In the genomic region with DNA sequence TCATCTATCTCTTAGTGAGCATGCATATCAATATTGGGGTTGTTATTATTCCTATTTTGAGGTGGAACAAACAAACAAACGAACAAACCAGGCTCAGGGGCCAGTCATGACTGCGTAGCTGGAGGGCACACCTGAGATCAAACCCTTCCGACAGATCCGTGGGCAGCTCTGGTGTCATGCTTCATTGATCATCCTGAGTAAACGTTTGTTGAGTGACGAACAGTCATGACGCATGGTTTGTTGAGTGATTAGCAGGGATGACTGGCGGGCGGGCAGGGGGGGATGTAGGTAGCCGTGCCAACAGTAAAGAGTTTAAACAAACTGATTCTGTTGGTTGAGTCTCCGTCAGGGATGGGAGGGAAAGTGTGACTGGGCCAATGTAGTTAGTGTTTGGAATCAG, we compare ENCODE assay signal across 28 mouse cellular contexts. TPM values are rescaled to one million over a fixed set of nuclear protein-coding genes. Genes with fewer than 3 reads are reported as not detected.
A peak's percentile ranks its signal among the peaks of the same experiment; 100 is the strongest.
DNase-seq lines count a peak whose midpoint lies in the region; ATAC-seq and TF ChIP-seq lines count a peak whose summit lies in the region.
"Had no signal": no experiment of that assay in that cellular context is flagged by ENCODE, and none has a peak within 500 bp of the region (broad histone marks: within the 10 kb centered on the region; RNA-seq: fewer than 3 reads in every experiment).

No protein-coding gene starts in this region.

- no peaks in the 10 kb centered on the region for H3K36me3 ChIP-seq in liver, adult 2 months (ENCODE audit: control insufficient read depth, insufficient read depth, low read length)
- no peaks in the 10 kb centered on the region for H3K36me3 ChIP-seq in liver, embryonic 12.5 days
- no peaks in the 10 kb centered on the region for H3K36me3 ChIP-seq in midbrain, embryonic 11.5 days (ENCODE audit: control insufficient read depth, insufficient read depth, low read length)
- no peaks in the 10 kb centered on the region for H3K36me3 ChIP-seq in midbrain, embryonic 15.5 days (replicated peaks)
- no peaks in the 10 kb centered on the region for H3K36me3 ChIP-seq in stomach, postnatal 0 days (ENCODE audit: control insufficient read depth, insufficient read depth, low read length)
- H3K36me3 ChIP-seq: embryonic facial prominence, embryonic 13.5 days; embryonic facial prominence, embryonic 15.5 days; forebrain, embryonic 10.5 days; forebrain, embryonic 12.5 days; G1E had no signal

- H3K9ac ChIP-seq in liver, adult 2 months (ENCODE audit: low read depth, low read length), result no peak overlapping the region
- H3K9ac ChIP-seq in liver, embryonic 12.5 days, result no peak overlapping the region
- H3K9ac ChIP-seq in midbrain, embryonic 11.5 days (ENCODE audit: low read length), result no peak overlapping the region
- no peak overlapping the region for H3K9ac ChIP-seq in midbrain, embryonic 15.5 days
- no peak overlapping the region for H3K9ac ChIP-seq in stomach, postnatal 0 days (ENCODE audit: low read length)
- H3K9ac ChIP-seq: embryonic facial prominence, embryonic 13.5 days; embryonic facial prominence, embryonic 15.5 days; forebrain, embryonic 12.5 days had no signal

- H3K27me3 ChIP-seq in liver, adult 2 months (ENCODE audit: control insufficient read depth, insufficient read depth, low read length), result no peaks in the 10 kb centered on the region
- H3K27me3 ChIP-seq in liver, embryonic 12.5 days (replicated peaks), result peaks cover 30% of the 10 kb centered on the region
- no peaks in the 10 kb centered on the region for H3K27me3 ChIP-seq in midbrain, embryonic 11.5 days (ENCODE audit: control insufficient read depth, insufficient read depth, low read length)
- H3K27me3 ChIP-seq in midbrain, embryonic 15.5 days (replicated peaks), result no peaks in the 10 kb centered on the region
- H3K27me3 ChIP-seq in stomach, postnatal 0 days (ENCODE audit: control insufficient read depth, insufficient read depth, low read length), result no peaks in the 10 kb centered on the region
- H3K27me3 ChIP-seq: Patski had no signal

- no peak for TF ChIP-seq EP300 in stomach, postnatal 0 days (optimal IDR thresholded peaks at IDR 0.05)

- DNase-seq in liver, adult 2 months (ENCODE audit: extremely low read depth, low read depth, low spot score), result peak; percentile 46
- DNase-seq in midbrain, embryonic 11.5 days (ENCODE audit: low spot score, missing footprints), result peak; percentile 60
- no peak for DNase-seq in stomach, postnatal 0 days (ENCODE audit: low spot score)
- DNase-seq in right cerebral cortex, adult 18-20 months, result no peak
- DNase-seq: adrenal gland, adult 2 months; adrenal gland, postnatal 10 days; adrenal gland, postnatal 25 days; B cell, adult 2 months; cerebellum, adult 11 months; cerebellum, adult 18-20 months; cerebellum, adult 8-10 months; cerebellum, adult 9-11 months; cerebellum, postnatal 14 days; cerebellum, postnatal 36 days; embryo, embryonic 11 days had no signal

- TF ChIP-seq CTCF in liver, adult 2 months (IDR thresholded peaks at IDR 0.05; ENCODE audit: low read depth, low read length), result no peak
- no peak for TF ChIP-seq CTCF in stomach, postnatal 0 days (IDR thresholded peaks at IDR 0.05; ENCODE audit: low read depth)

- H3K9me3 ChIP-seq in liver, embryonic 12.5 days (replicated peaks), result no peaks in the 10 kb centered on the region
- no peaks in the 10 kb centered on the region for H3K9me3 ChIP-seq in midbrain, embryonic 11.5 days (ENCODE audit: control insufficient read depth, low read length)
- no peaks in the 10 kb centered on the region for H3K9me3 ChIP-seq in midbrain, embryonic 15.5 days
- H3K9me3 ChIP-seq in stomach, postnatal 0 days (ENCODE audit: control insufficient read depth, low read length), result no peaks in the 10 kb centered on the region
- H3K9me3 ChIP-seq: embryonic facial prominence, embryonic 13.5 days; embryonic facial prominence, embryonic 15.5 days; forebrain, embryonic 10.5 days; forebrain, embryonic 12.5 days had no signal

- no peaks in the 10 kb centered on the region for H3K79me2 ChIP-seq in liver, adult 2 months (ENCODE audit: control insufficient read depth, insufficient read depth, low read length)

- H3K4me2 ChIP-seq in liver, embryonic 12.5 days, result no peak overlapping the region
- no peak overlapping the region for H3K4me2 ChIP-seq in midbrain, embryonic 11.5 days
- no peak overlapping the region for H3K4me2 ChIP-seq in midbrain, embryonic 15.5 days
- H3K4me2 ChIP-seq in stomach, postnatal 0 days (replicated peaks; ENCODE audit: low read depth), result no peak overlapping the region
- H3K4me2 ChIP-seq: embryonic facial prominence, embryonic 13.5 days; embryonic facial prominence, embryonic 15.5 days; forebrain, embryonic 12.5 days had no signal

- no peaks in the 10 kb centered on the region; the same call in 1 of the 2 replicates for H3K4me1 ChIP-seq in liver, adult 2 months (ENCODE audit: control insufficient read depth, insufficient read depth, low read length)
- no peaks in the 10 kb centered on the region for H3K4me1 ChIP-seq in liver, embryonic 12.5 days
- peaks cover 7% of the 10 kb centered on the region for H3K4me1 ChIP-seq in midbrain, embryonic 11.5 days (ENCODE audit: control insufficient read depth, insufficient read depth, low read length)
- peaks cover 24% of the 10 kb centered on the region for H3K4me1 ChIP-seq in midbrain, embryonic 15.5 days
- H3K4me1 ChIP-seq in stomach, postnatal 0 days (replicated peaks; ENCODE audit: control insufficient read depth, insufficient read depth), result no peaks in the 10 kb centered on the region

- no peak for ATAC-seq in liver, embryonic 12.5 days
- no peak for ATAC-seq in midbrain, embryonic 11.5 days (ENCODE audit: low FRiP score)
- ATAC-seq in midbrain, embryonic 15.5 days (replicated peaks), result no peak
- peak; percentile 34; the same call in 1 of the 2 replicates for ATAC-seq in stomach, postnatal 0 days (ENCODE audit: low FRiP score, low TSS enrichment)
- ATAC-seq: CD4-positive, CD25-positive, alpha-beta regulatory T cell, adult 4 months; forebrain, embryonic 14.5 days; forebrain, embryonic 16.5 days; Patski had no signal

- 22% methylated on average over 11 of the region's 11 CpGs for WGBS in liver, adult 2 months
- WGBS in liver, embryonic 12.5 days (ENCODE audit: insufficient replicate concordance), result 67% methylated on average over 11 of the region's 11 CpGs
- 63% methylated on average over 11 of the region's 11 CpGs for WGBS in midbrain, embryonic 11.5 days
- 60% methylated on average over 11 of the region's 11 CpGs for WGBS in midbrain, embryonic 15.5 days
- WGBS in stomach, postnatal 0 days, result 36% methylated on average over 11 of the region's 11 CpGs

- no peak overlapping the region for H3K4me3 ChIP-seq in liver, adult 2 months (ENCODE audit: insufficient read depth, low read depth, low read length)
- no peak overlapping the region for H3K4me3 ChIP-seq in liver, embryonic 12.5 days
- H3K4me3 ChIP-seq in midbrain, embryonic 11.5 days (ENCODE audit: low read depth, low read length), result no peak overlapping the region
- no peak overlapping the region for H3K4me3 ChIP-seq in midbrain, embryonic 15.5 days
- no peak overlapping the region for H3K4me3 ChIP-seq in stomach, postnatal 0 days (ENCODE audit: low read depth, low read length)
- H3K4me3 ChIP-seq: embryonic facial prominence, embryonic 13.5 days; embryonic facial prominence, embryonic 15.5 days; erythroblast, embryonic 14.5 days; forebrain, embryonic 10.5 days; forebrain, embryonic 12.5 days had no signal

- no peak for TF ChIP-seq POLR2A in liver, adult 2 months (IDR thresholded peaks at IDR 0.05; ENCODE audit: extremely low read depth, insufficient read depth, low read length)

- no peak overlapping the region for H3K27ac ChIP-seq in liver, adult 2 months (replicated peaks; ENCODE audit: insufficient read depth, low read depth, low read length)
- no peak overlapping the region for H3K27ac ChIP-seq in liver, embryonic 12.5 days
- H3K27ac ChIP-seq in midbrain, embryonic 11.5 days (ENCODE audit: low read depth, low read length), result no peak overlapping the region
- H3K27ac ChIP-seq in midbrain, embryonic 15.5 days, result no peak overlapping the region
- H3K27ac ChIP-seq in stomach, postnatal 0 days (replicated peaks), result no peak overlapping the region
- H3K27ac ChIP-seq: embryonic facial prominence, embryonic 13.5 days; embryonic facial prominence, embryonic 15.5 days; forebrain, embryonic 10.5 days; forebrain, embryonic 12.5 days had no signal

RNA-seq across cellular contexts. Expression of gene Camk2n1, which starts 55.8 kb away (rescaled TPM):
- 15.4 and 18.6 TPM in 2 replicates for total RNA-seq in liver, adult 2 months (2014; rRNA removed)
- 40.4 and 52.5 TPM in 2 replicates for polyA plus RNA-seq in liver, adult 2 months (2012; rRNA removed)
- 1.3 and 1.4 TPM in 2 replicates for polyA plus RNA-seq in liver, embryonic 12.5 days (2016; fragmentation: Nextera tagmentation; extraction: Ambion mirVana)
- polyA plus RNA-seq in midbrain, embryonic 11.5 days (2014; fragmentation: Nextera tagmentation; extraction: Ambion mirVana), result 6.0 and 6.1 TPM in 2 replicates
- polyA plus RNA-seq in midbrain, embryonic 15.5 days (2015; fragmentation: Nextera tagmentation; extraction: Ambion mirVana), result 14.8 and 15.7 TPM in 2 replicates
- polyA plus RNA-seq in stomach, postnatal 0 days (2015; fragmentation: Nextera tagmentation; extraction: Ambion mirVana), result 4.5 and 4.8 TPM in 2 replicates
- total RNA-seq: common myeloid progenitor, adult 5-6 weeks had no signal

Comparison
In these comparisons a context has a peak if more than half of its experiments do, and no peak if none do; other contexts are left out.
1. DNase-seq: peak in liver, adult 2 months (single experiment) and midbrain, embryonic 11.5 days (single experiment); none in stomach, postnatal 0 days (single experiment) and right cerebral cortex, adult 18-20 months (single experiment).